Mouse (Mus musculus) urinary bladder, postnatal 10 days (tissue): ENCODE data around the gene Cnn1.

ENCODE experiments used
- DNase-seq: peaks from one replicate; pipeline ENCODE4 v3.0.0; 2022; ENCODE audit warnings: low spot score

The Cnn1 gene

GRCm38 (mm10) chr9:22098993-22099696 lies at the start of gene Cnn1:
Gene Cnn1 (plus strand): TSS chr9:22099216.
- no peak for DNase-seq

GRCm38 (mm10) chr9:22049315-22049714 lies 49.7 kb upstream of the Cnn1 start:
- DNase-seq, result no peak

GRCm38 (mm10) chr9:22049721-22050270 lies 49.2 kb upstream of the Cnn1 start:
- no peak for DNase-seq

GRCm38 (mm10) chr9:22050351-22050889 lies 48.6 kb upstream of the Cnn1 start:
- DNase-seq, result no peak

GRCm38 (mm10) chr9:22051161-22051957 lies 47.7 kb upstream of the Cnn1 start:
- no peak for DNase-seq

GRCm38 (mm10) chr9:22051958-22052254 lies 47.1 kb upstream of the Cnn1 start, which contains the start of gene Elavl3:
Gene Elavl3 (minus strand): TSS chr9:22052023.
- DNase-seq, result no peak

- no peak for DNase-seq
Measured at GRCm38 (mm10) chr9:22053657-22054056, 45.4 kb upstream of the Cnn1 start.

- no peak for DNase-seq
Measured at GRCm38 (mm10) chr9:22054411-22055076, 44.5 kb upstream of the Cnn1 start.

GRCm38 (mm10) chr9:22055713-22056112 lies 43.3 kb upstream of the Cnn1 start:
- no peak for DNase-seq

GRCm38 (mm10) chr9:22056303-22056910 lies 42.6 kb upstream of the Cnn1 start:
- no peak for DNase-seq

- DNase-seq, result no peak
Measured at GRCm38 (mm10) chr9:22057031-22057517, 41.9 kb upstream of the Cnn1 start.

GRCm38 (mm10) chr9:22058011-22058424 lies 41.0 kb upstream of the Cnn1 start:
- DNase-seq, result no peak

- DNase-seq, result no peak
Measured at GRCm38 (mm10) chr9:22061339-22061738, 37.7 kb upstream of the Cnn1 start.

- no peak for DNase-seq
Measured at GRCm38 (mm10) chr9:22064341-22064740, 34.7 kb upstream of the Cnn1 start.

- no peak for DNase-seq
Measured at GRCm38 (mm10) chr9:22065642-22066041, 33.4 kb upstream of the Cnn1 start.

GRCm38 (mm10) chr9:22066433-22066832 lies 32.6 kb upstream of the Cnn1 start:
- no peak for DNase-seq

- DNase-seq, result no peak
Measured at GRCm38 (mm10) chr9:22067195-22067594, 31.8 kb upstream of the Cnn1 start.

GRCm38 (mm10) chr9:22069881-22070553 lies 29.0 kb upstream of the Cnn1 start:
- DNase-seq, result no peak

- peak; percentile 91 for DNase-seq
Measured at GRCm38 (mm10) chr9:22070791-22071573, 28.0 kb upstream of the Cnn1 start, which contains the start of the genes Gm49318 and Zfp653. Gene Gm49318 (minus strand): TSS chr9:22071259. Gene Zfp653 (minus strand): TSS chr9:22071376.

- DNase-seq, result no peak
Measured at GRCm38 (mm10) chr9:22072276-22072675, 26.7 kb upstream of the Cnn1 start.
